12 mouse cellular contexts compared by ENCODE assay signal in the genomic region with DNA sequence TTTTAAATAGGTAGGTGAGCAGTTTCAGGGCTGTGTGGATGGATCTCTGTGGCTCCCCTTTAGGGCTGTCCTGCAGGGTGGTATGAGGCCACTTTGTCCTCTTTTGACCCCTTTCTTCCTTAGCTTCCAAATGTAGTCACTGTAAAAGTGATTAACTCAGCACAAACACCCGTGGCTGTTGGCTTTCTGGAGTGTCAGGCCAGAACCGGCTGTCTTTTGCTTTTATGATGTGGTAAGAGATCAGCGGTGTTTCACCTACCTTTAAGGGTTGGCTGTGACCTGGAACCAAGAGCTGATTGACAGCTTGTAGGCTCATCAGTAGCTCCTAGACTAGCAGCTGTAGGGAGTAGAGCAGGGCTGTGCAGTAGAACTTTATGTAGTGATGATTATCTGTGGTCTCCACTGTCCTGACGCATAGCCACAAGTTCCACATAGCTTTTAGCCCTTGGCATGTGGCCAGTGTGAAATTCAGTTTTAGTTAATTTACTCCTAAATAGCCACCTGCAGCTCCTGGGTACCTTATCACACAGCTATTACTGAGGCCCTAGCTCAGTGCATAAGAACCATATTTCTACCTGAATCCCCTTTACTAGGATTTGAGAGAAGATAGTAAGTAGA. TPM values are rescaled to one million over a fixed set of nuclear protein-coding genes. Genes with fewer than 3 reads are reported as not detected.
DNase-seq lines count a peak whose midpoint lies in the region; ATAC-seq and TF ChIP-seq lines count a peak whose summit lies in the region.
"Had no signal": no experiment of that assay in that cellular context is flagged by ENCODE, and none has a peak within 500 bp of the region (broad histone marks: within the 10 kb centered on the region; RNA-seq: fewer than 3 reads in every experiment).

No protein-coding gene starts in this region.

- H3K9me3 ChIP-seq in heart, embryonic 11.5 days (replicated peaks; ENCODE audit: control insufficient read depth, low read length), result no peaks in the 10 kb centered on the region
- no peaks in the 10 kb centered on the region for H3K9me3 ChIP-seq in kidney, postnatal 0 days (replicated peaks; ENCODE audit: low read length)
- H3K9me3 ChIP-seq in stomach, embryonic 16.5 days (replicated peaks; ENCODE audit: control insufficient read depth, low read length), result no peaks in the 10 kb centered on the region
- H3K9me3 ChIP-seq: midbrain, embryonic 12.5 days had no signal

- ATAC-seq in heart, embryonic 11.5 days (replicated peaks; ENCODE audit: insufficient number of reproducible peaks, low FRiP score, low TSS enrichment), result no peak
- peak; percentile 50; the same call in 1 of the 2 replicates for ATAC-seq in kidney, postnatal 0 days (replicated peaks; ENCODE audit: low FRiP score, low read depth)
- ATAC-seq in granulocyte monocyte progenitor cell, adult 5-6 weeks (replicated peaks; ENCODE audit: poor library complexity, severe bottlenecking), result peak; percentile 41
- no peak for ATAC-seq in stomach, embryonic 16.5 days (ENCODE audit: insufficient read depth, low FRiP score)

- no peaks in the 10 kb centered on the region for H3K27me3 ChIP-seq in heart, embryonic 11.5 days (ENCODE audit: control insufficient read depth, insufficient read depth, low read length)
- H3K27me3 ChIP-seq in kidney, postnatal 0 days (ENCODE audit: insufficient read depth, low read length), result no peaks in the 10 kb centered on the region
- H3K27me3 ChIP-seq in stomach, embryonic 16.5 days (ENCODE audit: control insufficient read depth, insufficient read depth, low read length), result no peaks in the 10 kb centered on the region
- H3K27me3 ChIP-seq: midbrain, embryonic 12.5 days had no signal

- no peak overlapping the region for H3K4me3 ChIP-seq in heart, embryonic 11.5 days (ENCODE audit: low read depth, low read length)
- no peak overlapping the region for H3K4me3 ChIP-seq in kidney, postnatal 0 days (replicated peaks; ENCODE audit: low read depth, low read length)
- no peak overlapping the region for H3K4me3 ChIP-seq in stomach, embryonic 16.5 days (replicated peaks; ENCODE audit: low read length)
- H3K4me3 ChIP-seq: midbrain, embryonic 12.5 days had no signal

- no peak for DNase-seq in heart, adult 18-20 months
- DNase-seq in kidney, postnatal 0 days (ENCODE audit: low spot score), result no peak
- no peak for DNase-seq in kidney, postnatal 14 days
- DNase-seq in urinary bladder, postnatal 4 days (ENCODE audit: low spot score in 2 of 2), result no peak
- DNase-seq in layer of hippocampus, postnatal 36 days, result no peak
- DNase-seq: adrenal gland, postnatal 25 days; B cell, adult 2 months; thymus, postnatal 25 days had no signal

- peaks cover 67% of the 10 kb centered on the region for H3K4me1 ChIP-seq in heart, embryonic 11.5 days (ENCODE audit: control insufficient read depth, insufficient read depth, low read length)
- H3K4me1 ChIP-seq in kidney, postnatal 0 days (replicated peaks; ENCODE audit: insufficient read depth, low read length), result peaks cover 18% of the 10 kb centered on the region
- H3K4me1 ChIP-seq in stomach, embryonic 16.5 days (ENCODE audit: control insufficient read depth, insufficient read depth, low read length), result peaks cover 32% of the 10 kb centered on the region

- 45% methylated on average over 4 of the region's 4 CpGs for WGBS in heart, embryonic 11.5 days (ENCODE audit: insufficient replicate concordance)
- WGBS in kidney, postnatal 0 days, result 30% methylated on average over 4 of the region's 4 CpGs
- 51% methylated on average over 4 of the region's 4 CpGs for WGBS in stomach, embryonic 16.5 days

- H3K4me2 ChIP-seq in heart, embryonic 11.5 days, result 0 out of 2 replicates have a peak overlapping the region, but pooled peaks have one; percentile 0
- no peak overlapping the region for H3K4me2 ChIP-seq in kidney, postnatal 0 days (ENCODE audit: low read length)
- H3K4me2 ChIP-seq in stomach, embryonic 16.5 days (ENCODE audit: low read depth, low read length), result no peak overlapping the region
- H3K4me2 ChIP-seq: midbrain, embryonic 12.5 days had no signal

- no peaks in the 10 kb centered on the region for H3K36me3 ChIP-seq in heart, embryonic 11.5 days (ENCODE audit: control insufficient read depth, insufficient read depth, low read length)
- no peaks in the 10 kb centered on the region for H3K36me3 ChIP-seq in kidney, postnatal 0 days (ENCODE audit: insufficient read depth, low read length)
- H3K36me3 ChIP-seq in stomach, embryonic 16.5 days (ENCODE audit: control insufficient read depth, insufficient read depth, low read length), result no peaks in the 10 kb centered on the region
- H3K36me3 ChIP-seq: midbrain, embryonic 12.5 days had no signal

- H3K9ac ChIP-seq in heart, embryonic 11.5 days (ENCODE audit: low read depth, low read length), result no peak overlapping the region
- no peak overlapping the region for H3K9ac ChIP-seq in kidney, postnatal 0 days (ENCODE audit: low read depth, low read length)
- no peak overlapping the region for H3K9ac ChIP-seq in stomach, embryonic 16.5 days (ENCODE audit: low read length)
- H3K9ac ChIP-seq: midbrain, embryonic 12.5 days had no signal

- no peak overlapping the region for H3K27ac ChIP-seq in heart, embryonic 11.5 days (ENCODE audit: low read depth, low read length)
- peak overlapping the region; percentile 77; the same call in 1 of the 2 replicates for H3K27ac ChIP-seq in kidney, postnatal 0 days
- 0 out of 2 replicates have a peak overlapping the region, but pooled peaks have one; percentile 6 for H3K27ac ChIP-seq in stomach, embryonic 16.5 days (ENCODE audit: low read length)
- H3K27ac ChIP-seq: midbrain, embryonic 12.5 days had no signal

- no peak for TF ChIP-seq CTCF in kidney, postnatal 0 days (IDR thresholded peaks at IDR 0.05; ENCODE audit: low read depth)

RNA-seq across cellular contexts. Expression of a gene that starts 11.0 kb away (rescaled TPM):
- 135 and 149 TPM in 2 replicates for polyA plus RNA-seq in heart, embryonic 11.5 days (2014; fragmentation: Nextera tagmentation; extraction: Ambion mirVana)
- total RNA-seq in heart, adult 18-20 months (2021), result 10 to 100 TPM; 57.3 to 61.5 TPM
- polyA plus RNA-seq in kidney, postnatal 0 days (2015; fragmentation: Nextera tagmentation; extraction: Ambion mirVana), result 153 and 154 TPM in 2 replicates
- total RNA-seq in granulocyte monocyte progenitor cell, adult 5-6 weeks (2014; fragmentation: Nextera tagmentation), result 149 TPM in 2 replicates
- total RNA-seq in granulocyte monocyte progenitor cell, adult 5-6 weeks (2017), result 98.5 and 104 TPM in 2 replicates
- polyA plus RNA-seq in stomach, embryonic 16.5 days (2015; fragmentation: Nextera tagmentation; extraction: Ambion mirVana), result 148 and 153 TPM in 2 replicates
- total RNA-seq in layer of hippocampus, postnatal 36 days (2021), result 10 to 100 TPM; 48.3 to 54.5 TPM

RNA-seq across cellular contexts. Expression of a gene that starts 13.4 kb away (rescaled TPM):
- polyA plus RNA-seq in heart, embryonic 11.5 days (2014; fragmentation: Nextera tagmentation; extraction: Ambion mirVana), result 1.4 and 1.6 TPM in 2 replicates
- total RNA-seq in heart, adult 18-20 months (2021), result 1 to 10 TPM; 6.8 to 7.6 TPM
- polyA plus RNA-seq in kidney, postnatal 0 days (2015; fragmentation: Nextera tagmentation; extraction: Ambion mirVana), result 2.9 and 3.9 TPM in 2 replicates
- total RNA-seq in granulocyte monocyte progenitor cell, adult 5-6 weeks (2014; fragmentation: Nextera tagmentation), result 37.5 and 49.2 TPM in 2 replicates
- 11.0 and 13.9 TPM in 2 replicates for total RNA-seq in granulocyte monocyte progenitor cell, adult 5-6 weeks (2017)
- polyA plus RNA-seq in stomach, embryonic 16.5 days (2015; fragmentation: Nextera tagmentation; extraction: Ambion mirVana), result 10.9 and 12.1 TPM in 2 replicates
- total RNA-seq in layer of hippocampus, postnatal 36 days (2021), result 10 to 100 TPM; 14.0 to 17.5 TPM

RNA-seq across cellular contexts. Expression of a gene that starts 43.1 kb away (rescaled TPM):
- polyA plus RNA-seq in heart, embryonic 11.5 days (2014; fragmentation: Nextera tagmentation; extraction: Ambion mirVana), result 12.6 and 19.1 TPM in 2 replicates
- 1 to 10 TPM; 1.4 to 2.0 TPM for total RNA-seq in heart, adult 18-20 months (2021)
- polyA plus RNA-seq in kidney, postnatal 0 days (2015; fragmentation: Nextera tagmentation; extraction: Ambion mirVana), result 42.3 and 45.7 TPM in 2 replicates
- 4.4 and 4.5 TPM in 2 replicates for total RNA-seq in granulocyte monocyte progenitor cell, adult 5-6 weeks (2014; fragmentation: Nextera tagmentation)
- 0.99 and 4.7 TPM in 2 replicates for total RNA-seq in granulocyte monocyte progenitor cell, adult 5-6 weeks (2017)
- polyA plus RNA-seq in stomach, embryonic 16.5 days (2015; fragmentation: Nextera tagmentation; extraction: Ambion mirVana), result 27.2 and 27.6 TPM in 2 replicates
- 1 to 10 TPM; 1.8 to 2.4 TPM for total RNA-seq in layer of hippocampus, postnatal 36 days (2021)

Comparison
In these comparisons a context has a peak if more than half of its experiments do, and no peak if none do; other contexts are left out.
1. ATAC-seq: peak in kidney, postnatal 0 days (single experiment) and granulocyte monocyte progenitor cell, adult 5-6 weeks (single experiment); none in heart, embryonic 11.5 days (single experiment) and stomach, embryonic 16.5 days (single experiment).